Comparison of ENCODE assay signal across 11 mouse cellular contexts in the genomic region with DNA sequence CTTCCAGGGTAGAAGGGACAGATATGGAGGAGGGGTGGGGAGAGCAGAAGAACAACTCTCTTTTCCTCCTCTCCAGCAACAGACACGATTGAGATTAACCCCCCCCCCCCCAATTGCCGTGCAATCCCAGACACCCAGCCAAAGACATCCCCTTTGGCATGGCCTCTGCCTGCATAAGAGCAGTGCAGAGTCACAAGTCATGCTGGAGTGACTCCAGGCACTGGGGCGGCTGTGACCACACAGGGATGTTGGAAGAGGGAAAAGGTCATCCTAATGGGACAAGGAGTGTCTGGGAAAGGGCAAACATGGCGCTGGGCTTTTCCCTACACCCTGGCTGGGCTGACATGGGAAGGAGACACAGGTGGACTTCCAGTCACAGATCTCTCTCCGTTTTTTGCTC. TPM values are rescaled to one million over a fixed set of nuclear protein-coding genes. Genes with fewer than 3 reads are reported as not detected.
DNase-seq lines count a peak whose midpoint lies in the region; ATAC-seq and TF ChIP-seq lines count a peak whose summit lies in the region.
"Had no signal": no experiment of that assay in that cellular context is flagged by ENCODE, and none has a peak within 500 bp of the region (broad histone marks: within the 10 kb centered on the region; RNA-seq: fewer than 3 reads in every experiment).

No protein-coding gene starts in this region.

- DNase-seq in liver, adult 2 months (ENCODE audit: extremely low read depth, low read depth, low spot score) = peak; percentile 89
- DNase-seq in lung, postnatal 10 days = peak; percentile 71
- DNase-seq in right cerebral cortex, adult 2 months (ENCODE audit: low spot score in 2 of 2) = no peak

- no peak for TF ChIP-seq CTCF in liver, adult 2 months (IDR thresholded peaks at IDR 0.05; ENCODE audit: low read depth, low read length)

- no peak for ATAC-seq in liver, embryonic 12.5 days
- ATAC-seq in heart, embryonic 15.5 days (replicated peaks; ENCODE audit: insufficient number of reproducible peaks, insufficient read depth, low FRiP score, low read depth) = 0 out of 2 replicates have a peak, but pooled peaks have one; percentile 47
- ATAC-seq in midbrain, embryonic 15.5 days (replicated peaks) = no peak

- peak overlapping the region; percentile 25 for H3K27ac ChIP-seq in liver, adult 2 months (replicated peaks; ENCODE audit: insufficient read depth, low read depth, low read length)
- H3K27ac ChIP-seq in liver, embryonic 12.5 days = no peak overlapping the region
- peak overlapping the region; percentile 90 for H3K27ac ChIP-seq in brown adipose tissue, adult 24 weeks (replicated peaks; ENCODE audit: low read depth, low read length)
- no peak overlapping the region for H3K27ac ChIP-seq in heart, embryonic 15.5 days
- H3K27ac ChIP-seq in midbrain, embryonic 15.5 days = no peak overlapping the region

- no peaks in the 10 kb centered on the region for H3K79me2 ChIP-seq in liver, adult 2 months (ENCODE audit: control insufficient read depth, insufficient read depth, low read length)

- no peak overlapping the region for H3K4me3 ChIP-seq in liver, adult 2 months (ENCODE audit: insufficient read depth, low read depth, low read length)
- H3K4me3 ChIP-seq in liver, embryonic 12.5 days = no peak overlapping the region
- no peak overlapping the region for H3K4me3 ChIP-seq in brown adipose tissue, adult 24 weeks (ENCODE audit: insufficient read depth, low read depth, low read length)
- H3K4me3 ChIP-seq in heart, embryonic 15.5 days = no peak overlapping the region
- H3K4me3 ChIP-seq in midbrain, embryonic 15.5 days = no peak overlapping the region
- H3K4me3 ChIP-seq: erythroblast, embryonic 14.5 days had no signal

- H3K27me3 ChIP-seq in liver, adult 2 months (ENCODE audit: control insufficient read depth, insufficient read depth, low read length) = no peaks in the 10 kb centered on the region
- H3K27me3 ChIP-seq in liver, embryonic 12.5 days (replicated peaks) = no peaks in the 10 kb centered on the region
- H3K27me3 ChIP-seq in heart, embryonic 15.5 days = no peaks in the 10 kb centered on the region
- no peaks in the 10 kb centered on the region for H3K27me3 ChIP-seq in midbrain, embryonic 15.5 days (replicated peaks)

- peaks cover 21% of the 10 kb centered on the region for H3K4me1 ChIP-seq in liver, adult 2 months (ENCODE audit: control insufficient read depth, insufficient read depth, low read length)
- H3K4me1 ChIP-seq in liver, embryonic 12.5 days = peaks cover 46% of the 10 kb centered on the region
- H3K4me1 ChIP-seq in brown adipose tissue, adult 24 weeks (ENCODE audit: control insufficient read depth, insufficient read depth, insufficient read length, low read length) = peaks cover 18% of the 10 kb centered on the region
- peaks cover 16% of the 10 kb centered on the region; the same call in 1 of the 2 replicates for H3K4me1 ChIP-seq in heart, embryonic 15.5 days (replicated peaks)
- no peaks in the 10 kb centered on the region for H3K4me1 ChIP-seq in midbrain, embryonic 15.5 days

- H3K9ac ChIP-seq in liver, adult 2 months (ENCODE audit: low read depth, low read length) = no peak overlapping the region
- H3K9ac ChIP-seq in liver, embryonic 12.5 days = no peak overlapping the region
- no peak overlapping the region for H3K9ac ChIP-seq in heart, embryonic 15.5 days
- H3K9ac ChIP-seq in midbrain, embryonic 15.5 days = no peak overlapping the region

- no peaks in the 10 kb centered on the region for H3K9me3 ChIP-seq in liver, embryonic 12.5 days (replicated peaks)
- H3K9me3 ChIP-seq in heart, embryonic 15.5 days (replicated peaks) = no peaks in the 10 kb centered on the region
- H3K9me3 ChIP-seq in midbrain, embryonic 15.5 days = no peaks in the 10 kb centered on the region

- WGBS in liver, adult 2 months = 25% methylated on average over 5 of the region's 5 CpGs
- WGBS in liver, embryonic 12.5 days (ENCODE audit: insufficient replicate concordance) = 57% methylated on average over 5 of the region's 5 CpGs
- WGBS in heart, embryonic 15.5 days = 62% methylated on average over 5 of the region's 5 CpGs
- 69% methylated on average over 5 of the region's 5 CpGs for WGBS in midbrain, embryonic 15.5 days

- no peak overlapping the region for H3K4me2 ChIP-seq in liver, embryonic 12.5 days
- H3K4me2 ChIP-seq in heart, embryonic 15.5 days = no peak overlapping the region
- H3K4me2 ChIP-seq in midbrain, embryonic 15.5 days = no peak overlapping the region
- H3K4me2 ChIP-seq: midbrain, embryonic 11.5 days had no signal

- no peak for TF ChIP-seq POLR2A in liver, adult 2 months (IDR thresholded peaks at IDR 0.05; ENCODE audit: extremely low read depth, insufficient read depth, low read length)

- H3K36me3 ChIP-seq in liver, adult 2 months (ENCODE audit: control insufficient read depth, insufficient read depth, low read length) = no peaks in the 10 kb centered on the region
- H3K36me3 ChIP-seq in liver, embryonic 12.5 days = no peaks in the 10 kb centered on the region
- H3K36me3 ChIP-seq in heart, embryonic 15.5 days = no peaks in the 10 kb centered on the region
- H3K36me3 ChIP-seq in midbrain, embryonic 15.5 days (replicated peaks) = no peaks in the 10 kb centered on the region

RNA-seq across cellular contexts. Expression of a gene that starts 24.0 kb away (rescaled TPM):
- 3.9 and 4.2 TPM in 2 replicates for total RNA-seq in liver, adult 2 months (2014; rRNA removed)
- polyA plus RNA-seq in liver, adult 2 months (2012; rRNA removed) = 1.5 and 2.0 TPM in 2 replicates
- 18.3 and 18.9 TPM in 2 replicates for polyA plus RNA-seq in liver, embryonic 12.5 days (2016; fragmentation: Nextera tagmentation; extraction: Ambion mirVana)
- polyA plus RNA-seq in brown adipose tissue, adult 24 weeks (2012; ENCODE audit: insufficient read depth, insufficient read length, missing spikeins) = 5.0 and 7.0 TPM in 2 replicates
- 10.2 and 12.0 TPM in 2 replicates for polyA plus RNA-seq in heart, embryonic 15.5 days (2015; fragmentation: Nextera tagmentation; extraction: Ambion mirVana)
- polyA plus RNA-seq in midbrain, embryonic 15.5 days (2015; fragmentation: Nextera tagmentation; extraction: Ambion mirVana) = 33.4 and 42.7 TPM in 2 replicates

RNA-seq across cellular contexts. Expression of a gene that starts 41.8 kb away (rescaled TPM):
- total RNA-seq in liver, adult 2 months (2014; rRNA removed) = not detected in 2 replicates
- polyA plus RNA-seq in liver, adult 2 months (2012; rRNA removed) = not detected in 2 replicates
- polyA plus RNA-seq in liver, embryonic 12.5 days (2016; fragmentation: Nextera tagmentation; extraction: Ambion mirVana) = 0.51 and 1.7 TPM in 2 replicates
- not detected in 2 replicates for polyA plus RNA-seq in brown adipose tissue, adult 24 weeks (2012; ENCODE audit: insufficient read depth, insufficient read length, missing spikeins)
- polyA plus RNA-seq in heart, embryonic 15.5 days (2015; fragmentation: Nextera tagmentation; extraction: Ambion mirVana) = 2.1 and 2.6 TPM in 2 replicates
- polyA plus RNA-seq in midbrain, embryonic 15.5 days (2015; fragmentation: Nextera tagmentation; extraction: Ambion mirVana) = 6.5 and 8.6 TPM in 2 replicates
- polyA plus RNA-seq: heart, embryonic 14.5 days; limb, embryonic 14.5 days had no signal

Comparison
In these comparisons a context has a peak if more than half of its experiments do, and no peak if none do; other contexts are left out.
1. H3K27ac ChIP-seq: peak in liver, adult 2 months (single experiment) and brown adipose tissue, adult 24 weeks (single experiment); none in liver, embryonic 12.5 days (single experiment), heart, embryonic 15.5 days (single experiment) and midbrain, embryonic 15.5 days (single experiment).
2. DNase-seq: peak in liver, adult 2 months (single experiment) and lung, postnatal 10 days (single experiment); none in right cerebral cortex, adult 2 months (0 of 2).